Mouse (Mus musculus): ENCODE results near the gene Abhd8. TPM values are rescaled to one million over a fixed set of nuclear protein-coding genes. Genes with fewer than 3 reads are reported as not detected.
A peak's percentile ranks its signal among the peaks of the same experiment; 100 is the strongest.

The Abhd8 gene
- polyA plus RNA-seq (2014; fragmentation: Nextera tagmentation; extraction: Ambion mirVana): 36.6 and 47.8 TPM in 2 replicates

DNA sequence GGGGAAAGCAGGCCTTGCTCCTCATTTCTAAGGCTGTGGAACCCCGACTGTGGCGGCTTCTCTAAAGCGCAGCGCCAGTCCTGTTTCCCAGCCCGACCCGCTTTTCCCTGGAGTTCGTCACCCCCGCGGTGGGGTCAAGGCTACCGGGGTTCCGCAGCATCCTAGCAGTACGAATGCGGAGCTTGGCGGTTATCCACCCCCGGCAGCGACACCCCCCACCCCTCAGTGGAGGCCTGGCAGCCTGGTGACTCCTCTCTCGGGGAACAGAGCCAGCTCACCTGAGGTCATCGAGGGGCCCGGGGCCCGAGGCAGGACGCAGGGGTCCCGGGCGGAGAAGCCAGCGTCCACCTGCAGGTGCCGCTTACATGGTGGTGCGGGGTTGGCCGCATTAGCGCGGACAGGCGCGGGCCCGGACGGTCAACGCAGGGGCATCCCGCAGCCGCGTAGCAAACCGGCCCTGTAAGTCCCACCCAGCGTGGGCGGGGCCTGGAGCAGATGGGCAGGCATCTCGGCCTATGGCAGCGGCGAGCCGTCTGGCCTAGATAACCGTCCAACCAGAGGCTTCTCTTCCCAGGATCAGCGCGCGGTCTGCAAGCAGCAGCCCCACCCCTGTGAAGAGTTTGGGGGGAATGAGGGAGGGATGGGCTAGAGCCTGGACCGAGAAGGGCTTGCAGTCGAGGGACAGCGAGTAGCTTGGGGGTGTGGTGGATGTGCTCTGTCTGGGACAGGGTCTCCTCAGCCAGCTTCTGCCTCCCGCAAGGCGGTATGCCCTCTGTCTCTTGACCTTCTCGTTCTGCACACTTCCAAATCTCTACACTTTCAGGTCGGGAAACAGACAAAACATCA is at the start of gene Abhd8:
Gene Abhd8 (minus strand): TSS at position 468 of the 846 bp plus-strand sequence.
- peak; percentile 83 for ATAC-seq (ENCODE audit: insufficient read depth)

DNA sequence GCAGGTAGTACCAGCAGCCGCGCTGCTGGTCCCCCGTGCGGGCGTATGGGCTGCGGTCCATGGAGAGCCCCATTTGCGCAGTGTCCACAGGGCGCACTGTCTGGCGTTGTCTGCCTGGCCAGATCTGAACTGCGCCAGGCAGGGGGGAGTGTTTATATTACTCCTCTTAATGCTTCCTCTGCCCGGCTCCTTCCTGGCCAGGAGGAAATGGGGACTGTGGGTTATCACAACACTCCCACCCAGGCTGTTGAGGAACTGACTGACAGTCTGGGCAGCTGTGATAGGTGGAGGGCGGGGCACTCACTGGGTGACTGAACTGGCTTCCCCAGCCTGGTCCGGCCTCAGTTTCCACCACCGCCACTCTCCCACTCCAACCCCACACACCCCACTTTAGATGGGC is 48.2 kb upstream of the Abhd8 start, which contains the start of gene Plvap:
Gene Plvap (minus strand): TSS at position 109 of the 400 bp plus-strand sequence.
- Histone ChIP-seq H3K27ac (ENCODE audit: low read depth) (peak within 1 kb of the TSS; percentile 3; the same call in 1 of the 2 replicates), H3K4me2 (peak within 1 kb of the TSS; percentile 51), H3K36me3 (ENCODE audit: insufficient read depth) (no peaks in the 10 kb centered on the region), H3K4me3 (ENCODE audit: low read depth, low read length) (peak within 1 kb of the TSS; percentile 33), H3K4me1 (ENCODE audit: insufficient read depth) (no peaks in the 10 kb centered on the region), H3K27me3 (ENCODE audit: insufficient read depth, low read length) (peaks cover 25% of the 10 kb centered on the region), H3K9ac (peak within 1 kb of the TSS; percentile 9; the same call in 1 of the 2 replicates), H3K9me3 (ENCODE audit: low read depth, low read length) (no peaks in the 10 kb centered on the region)
- TF ChIP-seq CTCF (IDR thresholded peaks at IDR 0.05; ENCODE audit: low read depth): no peak
- DNase-seq: peak; percentile 65
- 26% methylated on average over 13 of the region's 14 CpGs for WGBS
- peak; percentile 69 for ATAC-seq (ENCODE audit: insufficient read depth)

More for the DNA sequence above, at the start of gene Abhd8:
- Histone ChIP-seq H3K36me3 (ENCODE audit: insufficient read depth) (peaks cover 35% of the 10 kb centered on the region), H3K9me3 (ENCODE audit: low read depth, low read length) (no peaks in the 10 kb centered on the region), H3K4me3 (ENCODE audit: low read depth, low read length) (peak within 1 kb of the TSS; percentile 82), H3K4me1 (ENCODE audit: insufficient read depth) (peaks cover 20% of the 10 kb centered on the region), H3K27me3 (ENCODE audit: insufficient read depth, low read length) (no peaks in the 10 kb centered on the region), H3K9ac (peak within 1 kb of the TSS; percentile 76), H3K27ac (ENCODE audit: low read depth) (peak within 1 kb of the TSS; percentile 95), H3K4me2 (peak within 1 kb of the TSS; percentile 86)
- under 1% methylated on average over 55 of the region's 55 CpGs for WGBS
- TF ChIP-seq CTCF (IDR thresholded peaks at IDR 0.05; ENCODE audit: low read depth): no peak; the same call in 1 of the 2 replicates
- DNase-seq: peak; percentile 98

DNA sequence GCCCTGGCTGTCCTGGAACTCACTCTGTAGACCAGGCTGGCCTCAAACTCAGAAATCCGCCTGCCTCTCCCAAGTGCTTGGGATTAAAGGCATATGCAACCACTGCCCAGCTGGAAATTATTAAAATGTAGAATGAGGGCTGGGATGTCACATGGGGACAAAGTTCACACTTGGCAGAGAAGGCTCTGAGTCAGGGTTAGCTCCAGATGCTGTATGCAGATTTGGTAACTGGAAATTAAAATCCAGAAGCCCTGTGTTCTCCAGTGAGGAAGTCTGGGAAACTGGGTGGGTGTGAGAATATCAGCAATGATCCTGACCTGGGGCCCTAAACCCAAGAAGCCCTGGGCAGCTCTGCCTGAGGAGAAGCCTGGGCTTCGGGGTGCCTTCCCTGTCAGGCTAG is 45.9 kb upstream of the Abhd8 start:
- ATAC-seq (ENCODE audit: insufficient read depth) (no peak), DNase-seq (no peak)
- peaks cover 33% of the 10 kb centered on the region for H3K27me3 ChIP-seq (ENCODE audit: insufficient read depth, low read length)
- no peaks in the 10 kb centered on the region for H3K4me1 ChIP-seq (ENCODE audit: insufficient read depth)
- H3K4me3 ChIP-seq (ENCODE audit: low read depth, low read length): peak overlapping the region; percentile 22
- 0 out of 2 replicates have a peak, but pooled peaks cover 4% of the 10 kb centered on the region for H3K36me3 ChIP-seq (ENCODE audit: insufficient read depth)
- TF ChIP-seq CTCF (IDR thresholded peaks at IDR 0.05; ENCODE audit: low read depth): no peak
- 65% methylated on average over 2 of the region's 2 CpGs for WGBS
- H3K4me2 ChIP-seq: peak overlapping the region; percentile 51
- no peak overlapping the region for H3K27ac ChIP-seq (ENCODE audit: low read depth)
- no peaks in the 10 kb centered on the region for H3K9me3 ChIP-seq (ENCODE audit: low read depth, low read length)
- H3K9ac ChIP-seq: no peak overlapping the region

DNA sequence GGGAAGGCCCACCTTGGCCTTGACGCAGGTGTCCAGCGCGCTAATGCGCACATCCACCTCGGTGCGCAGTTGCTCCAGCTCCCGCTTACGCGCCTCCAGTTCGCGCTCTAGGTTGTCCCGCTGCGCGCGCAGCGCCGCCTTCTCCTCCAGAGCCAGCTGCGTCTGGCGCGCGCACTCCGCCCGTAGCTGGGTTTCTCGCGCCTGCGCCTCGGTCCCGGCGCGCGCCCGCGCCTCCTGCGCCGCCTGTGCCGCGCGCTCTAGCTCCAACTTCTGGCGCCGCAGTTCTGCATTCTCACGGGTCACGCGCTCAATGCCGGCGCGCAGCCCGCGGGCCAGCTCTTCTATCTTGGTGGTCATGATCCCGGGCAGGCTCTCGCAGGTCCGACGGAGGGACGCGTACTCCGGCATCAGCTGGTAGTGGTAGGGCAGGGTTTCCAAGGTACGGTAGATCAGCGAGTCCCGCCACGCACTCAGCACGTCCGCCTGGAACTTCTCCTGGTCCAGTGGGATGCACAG is 44.2 kb upstream of the Abhd8 start:
- H3K4me3 ChIP-seq (ENCODE audit: low read depth, low read length): peak overlapping the region; percentile 41
- no peaks in the 10 kb centered on the region for H3K4me1 ChIP-seq (ENCODE audit: insufficient read depth)
- no peak for TF ChIP-seq CTCF (IDR thresholded peaks at IDR 0.05; ENCODE audit: low read depth)
- H3K9ac ChIP-seq: peak overlapping the region; percentile 29
- DNase-seq (peak; percentile 94), ATAC-seq (ENCODE audit: insufficient read depth) (peak; percentile 62)
- H3K27me3 ChIP-seq (ENCODE audit: insufficient read depth, low read length): peaks cover 33% of the 10 kb centered on the region
- no peak overlapping the region for H3K27ac ChIP-seq (ENCODE audit: low read depth)
- peak overlapping the region; percentile 75 for H3K4me2 ChIP-seq
- no peaks in the 10 kb centered on the region for H3K9me3 ChIP-seq (ENCODE audit: low read depth, low read length)
- H3K36me3 ChIP-seq (ENCODE audit: insufficient read depth): 0 out of 2 replicates have a peak, but pooled peaks cover 4% of the 10 kb centered on the region
- WGBS: under 1% methylated on average over 61 of the region's 61 CpGs

DNA sequence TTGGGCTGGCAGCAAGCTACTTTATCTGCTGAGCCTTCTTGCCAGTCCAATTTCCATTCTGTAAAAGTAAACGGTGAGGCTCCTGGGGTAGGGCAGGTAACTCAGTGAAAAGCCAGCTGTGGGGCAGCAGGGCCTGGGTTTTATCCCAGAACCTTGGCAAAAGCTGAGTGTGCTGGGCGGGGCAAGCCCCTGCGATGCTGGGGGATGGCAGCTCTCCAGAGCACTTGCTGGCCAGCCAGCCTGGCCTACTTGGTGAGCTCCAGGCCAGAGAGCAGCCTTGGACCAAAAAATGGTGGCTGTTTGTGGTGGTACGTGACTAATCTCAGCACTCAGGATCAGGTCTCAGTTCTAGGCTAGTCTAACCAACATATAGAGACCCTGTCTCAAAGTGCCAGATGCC is 42.5 kb upstream of the Abhd8 start:
- H3K27me3 ChIP-seq (ENCODE audit: insufficient read depth, low read length): peaks cover 33% of the 10 kb centered on the region
- TF ChIP-seq CTCF (IDR thresholded peaks at IDR 0.05; ENCODE audit: low read depth): no peak
- ATAC-seq (ENCODE audit: insufficient read depth): no peak
- 80% methylated on average over 4 of the region's 4 CpGs for WGBS
- DNase-seq: no peak
- 0 out of 2 replicates have a peak, but pooled peaks cover 4% of the 10 kb centered on the region for H3K36me3 ChIP-seq (ENCODE audit: insufficient read depth)
- no peak overlapping the region for H3K4me3 ChIP-seq (ENCODE audit: low read depth, low read length)
- H3K4me1 ChIP-seq (ENCODE audit: insufficient read depth): no peaks in the 10 kb centered on the region
- no peaks in the 10 kb centered on the region for H3K9me3 ChIP-seq (ENCODE audit: low read depth, low read length)
- H3K4me2 ChIP-seq: no peak overlapping the region
- no peak overlapping the region for H3K9ac ChIP-seq
- H3K27ac ChIP-seq (ENCODE audit: low read depth): no peak overlapping the region

DNA sequence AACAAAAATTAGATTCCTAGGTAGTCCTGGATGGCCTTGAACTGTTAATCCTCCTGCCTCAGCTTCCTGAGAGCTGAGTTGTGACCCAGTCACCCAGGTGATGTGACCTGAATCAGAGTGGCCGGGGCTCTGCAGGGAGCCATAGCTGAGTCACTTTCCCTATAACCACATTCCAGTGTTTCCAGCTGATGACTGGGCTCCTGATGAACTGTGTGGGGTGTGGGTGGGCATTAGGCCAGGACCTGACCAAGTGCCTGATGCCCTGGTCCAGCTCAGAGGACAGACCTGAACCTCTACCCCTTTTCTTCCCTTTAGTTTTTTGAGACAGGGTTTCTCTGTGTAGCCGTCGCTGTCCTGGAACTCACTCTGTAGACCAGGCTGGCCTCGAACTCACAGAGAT is 41.9 kb upstream of the Abhd8 start:
- H3K4me2 ChIP-seq: no peak overlapping the region
- no peak for DNase-seq
- H3K27ac ChIP-seq (ENCODE audit: low read depth): no peak overlapping the region
- H3K4me3 ChIP-seq (ENCODE audit: low read depth, low read length): no peak overlapping the region
- H3K36me3 ChIP-seq (ENCODE audit: insufficient read depth): 0 out of 2 replicates have a peak, but pooled peaks cover 4% of the 10 kb centered on the region
- H3K4me1 ChIP-seq (ENCODE audit: insufficient read depth): no peaks in the 10 kb centered on the region
- peaks cover 33% of the 10 kb centered on the region for H3K27me3 ChIP-seq (ENCODE audit: insufficient read depth, low read length)
- WGBS: 91% methylated on average over 4 of the region's 4 CpGs
- H3K9me3 ChIP-seq (ENCODE audit: low read depth, low read length): no peaks in the 10 kb centered on the region
- TF ChIP-seq CTCF (IDR thresholded peaks at IDR 0.05; ENCODE audit: low read depth): no peak
- ATAC-seq (ENCODE audit: insufficient read depth): no peak
- no peak overlapping the region for H3K9ac ChIP-seq

DNA sequence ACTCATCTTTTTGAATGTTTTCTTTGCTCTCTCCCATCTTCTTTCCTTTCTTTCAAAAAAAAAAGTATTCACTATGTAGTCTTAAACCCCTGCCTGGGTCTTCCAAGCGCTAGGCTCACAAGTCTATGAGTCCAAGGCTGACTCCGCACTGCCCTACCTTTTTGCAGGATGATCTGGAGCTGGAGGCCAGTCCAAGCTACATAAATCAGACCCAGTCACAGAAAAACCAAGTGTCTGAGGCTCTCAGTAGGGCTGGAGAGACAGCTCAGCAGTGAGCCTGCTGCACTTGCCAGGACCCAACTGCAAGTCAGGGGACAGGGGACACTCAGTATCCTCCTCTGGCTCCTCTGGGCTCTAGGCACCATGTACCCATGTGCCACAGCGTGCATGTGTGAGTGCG is 40.9 kb upstream of the Abhd8 start:
- Histone ChIP-seq H3K4me3 (ENCODE audit: low read depth, low read length) (no peak overlapping the region), H3K4me2 (no peak overlapping the region), H3K4me1 (ENCODE audit: insufficient read depth) (peaks cover under 1% of the 10 kb centered on the region; the same call in 1 of the 2 replicates), H3K27me3 (ENCODE audit: insufficient read depth, low read length) (peaks cover 33% of the 10 kb centered on the region), H3K36me3 (ENCODE audit: insufficient read depth) (0 out of 2 replicates have a peak, but pooled peaks cover 4% of the 10 kb centered on the region), H3K9ac (no peak overlapping the region), H3K9me3 (ENCODE audit: low read depth, low read length) (no peaks in the 10 kb centered on the region), H3K27ac (ENCODE audit: low read depth) (no peak overlapping the region)
- ATAC-seq (ENCODE audit: insufficient read depth) (no peak), DNase-seq (no peak)
- no peak for TF ChIP-seq CTCF (IDR thresholded peaks at IDR 0.05; ENCODE audit: low read depth)
- 86% methylated on average over 4 of the region's 4 CpGs for WGBS

All from lung, embryonic 14.5 days (tissue).